Mouse (Mus musculus) heart, postnatal 0 days (tissue): Measurements from ENCODE around the gene Gna13.

ENCODE experiments used
- CTCF ChIP-seq: IDR thresholded peaks from 2 replicates; pipeline ENCODE4 v1.5.1; 2016; ENCODE audit warnings: antibody characterized with exemption, control low read depth, low read depth
- EP300 ChIP-seq: IDR thresholded peaks from 2 replicates; pipeline ENCODE4 v1.6.1; 2016; ENCODE audit warnings: antibody characterized with exemption, low read depth

GRCm38 (mm10) chr11:109353391-109354235, 9.0 kb upstream of the Gna13 start:
- TF ChIP-seq CTCF (no peak), EP300 (no peak)
